Mouse (Mus musculus) testis, postnatal 10 days (tissue): ENCODE results near the gene 4930438A08Rik.

Experiments used
- DNase-seq: peaks from one replicate; pipeline ENCODE4 v3.0.0; 2021; ENCODE audit warnings: low spot score

Gene 4930438A08Rik

DNA sequence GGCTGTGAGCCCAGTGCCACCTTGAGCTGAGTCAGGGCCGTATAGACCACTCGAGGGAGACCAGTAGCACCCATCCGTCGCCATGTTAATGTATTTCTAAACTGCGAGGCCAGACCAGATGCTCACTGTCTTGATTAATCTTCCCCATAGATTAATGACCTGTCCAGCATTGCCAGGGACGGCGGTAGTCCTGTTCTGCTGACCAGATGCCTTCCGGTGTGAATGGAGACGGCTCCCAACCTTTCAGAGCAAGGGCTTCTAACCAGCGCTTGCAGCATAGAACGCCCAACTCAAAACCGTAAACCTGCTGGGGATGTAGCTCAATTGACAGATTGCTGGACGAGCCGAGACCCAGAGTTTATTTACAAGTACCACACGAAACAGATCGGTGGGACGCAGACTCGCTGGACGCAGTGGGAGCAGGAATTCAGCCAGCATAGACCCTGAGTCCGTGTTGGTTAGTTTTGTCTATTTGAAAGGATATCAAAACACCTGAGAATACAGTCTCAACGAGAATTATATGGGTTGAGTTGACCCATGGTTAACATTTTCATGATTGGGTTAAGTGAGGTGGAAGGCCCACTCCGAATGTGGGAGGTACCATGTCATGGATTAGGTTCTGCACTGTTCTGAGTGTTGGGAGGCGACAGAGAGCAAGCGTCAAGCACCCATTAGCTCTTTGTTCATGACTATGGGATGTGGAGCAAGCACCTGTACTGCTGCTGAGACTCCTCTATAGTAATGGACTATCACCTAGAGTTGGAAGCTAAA is 49.2 kb downstream of the 4930438A08Rik start:
- DNase-seq, result no peak

DNA sequence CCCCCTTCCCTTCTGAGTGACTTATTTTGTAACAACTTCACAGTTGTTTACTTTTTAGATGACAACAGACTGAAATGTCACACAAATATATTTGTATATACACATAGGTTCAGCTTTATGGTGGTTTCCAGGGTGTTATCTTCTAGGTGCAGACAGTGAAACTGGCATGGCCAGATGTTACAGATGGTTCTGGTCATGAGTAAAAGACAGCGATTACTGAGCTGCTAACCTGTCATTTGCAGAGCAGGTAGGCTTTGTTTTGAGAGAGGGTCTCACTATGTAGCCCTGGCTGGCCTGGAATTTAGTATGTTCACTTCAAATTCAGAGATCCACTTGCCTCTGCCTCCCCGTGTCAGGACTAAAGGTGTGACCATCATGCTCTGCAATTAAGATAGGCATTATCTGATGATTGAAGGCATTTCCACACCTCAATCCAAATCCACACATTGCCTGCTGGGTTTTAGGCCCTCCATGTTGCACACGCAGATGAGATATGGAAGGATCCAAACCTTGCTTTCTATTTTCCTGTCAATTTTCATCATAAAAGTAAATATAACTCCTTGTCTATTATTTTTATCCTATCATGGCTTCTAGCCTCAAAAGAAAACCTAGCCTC is 50.1 kb downstream of the 4930438A08Rik start:
- DNase-seq, result no peak

DNA sequence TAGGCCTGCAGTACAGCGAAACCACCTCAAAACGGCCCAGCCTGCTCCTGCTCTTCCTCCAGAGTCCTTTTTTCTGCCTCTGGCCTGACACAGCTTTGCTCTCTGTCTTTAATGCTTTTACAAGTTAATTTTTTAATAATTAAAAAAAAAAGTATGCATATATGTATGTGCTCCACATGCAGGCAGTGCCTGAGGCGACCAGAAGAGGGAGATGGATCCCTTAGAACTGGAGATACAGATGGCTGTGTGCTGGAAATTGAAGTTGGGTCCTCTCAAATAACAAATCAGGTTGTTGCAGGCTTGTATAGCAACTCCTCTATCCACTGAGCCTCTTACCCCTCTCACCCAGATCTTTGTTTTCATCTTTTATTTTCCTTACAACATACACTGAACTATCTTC is 52.2 kb downstream of the 4930438A08Rik start:
- no peak for DNase-seq

- no peak for DNase-seq
These were observed 55.3 kb downstream of the 4930438A08Rik start for GRCm38 (mm10) chr11:58329906-58330275.

DNA sequence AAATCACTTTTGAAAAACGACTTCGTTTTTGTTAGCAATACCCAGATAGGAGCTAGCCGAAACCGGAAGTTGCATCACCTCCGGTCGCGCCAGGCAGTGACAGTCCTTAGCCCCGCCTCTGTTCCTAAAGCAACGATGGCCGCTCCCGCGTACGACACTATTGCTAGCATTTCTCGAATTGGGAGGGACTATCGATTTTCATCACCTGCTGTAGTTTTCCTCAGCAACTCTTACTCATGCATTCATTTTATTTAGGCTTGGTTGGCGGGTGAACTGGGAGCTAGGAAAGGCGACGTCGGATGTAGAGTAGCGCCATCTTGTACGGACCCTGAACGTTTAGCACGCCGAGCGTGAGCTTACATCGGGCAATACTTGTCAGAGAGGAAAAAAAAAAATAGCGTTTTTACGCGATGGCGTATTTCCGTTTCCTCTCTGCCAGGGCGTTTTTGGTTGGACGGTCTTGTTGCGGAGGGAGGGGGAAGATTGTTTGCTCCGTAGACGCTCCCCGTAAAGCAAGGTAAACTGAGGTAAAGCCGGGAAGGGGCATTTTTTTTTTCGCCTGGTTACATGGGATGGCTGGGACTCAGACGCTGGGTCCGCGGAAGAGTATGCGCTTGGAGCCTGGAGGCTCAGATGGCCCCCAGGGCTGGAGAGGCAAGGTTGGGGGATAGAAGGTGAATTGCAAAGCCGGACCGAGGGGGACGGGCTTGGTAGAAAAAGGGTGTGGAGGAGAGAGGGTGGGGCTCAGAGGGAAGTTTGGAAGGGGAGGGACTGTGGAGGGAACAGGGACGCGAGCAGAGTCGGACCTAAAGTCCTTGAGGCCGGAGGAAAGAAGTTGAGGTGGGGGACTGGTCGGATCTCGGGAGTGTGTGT is 55.9 kb downstream of the 4930438A08Rik start, which contains the start of the genes Zfp672 and Sh3bp5l:
Gene Zfp672, minus strand, starts transcription at position 64 of the 873 bp plus-strand sequence.
Gene Sh3bp5l, plus strand, starts transcription at position 449 of the 873 bp plus-strand sequence.
- DNase-seq, result peak; percentile 87

GRCm38 (mm10) chr11:58331149-58331495 is 56.5 kb downstream of the 4930438A08Rik start:
- peak; percentile 57 for DNase-seq

- DNase-seq, result no peak
These were observed 56.9 kb downstream of the 4930438A08Rik start for GRCm38 (mm10) chr11:58331546-58331945.

GRCm38 (mm10) chr11:58334746-58335145 is 60.1 kb downstream of the 4930438A08Rik start:
- DNase-seq, result no peak
